31 mouse cellular contexts compared by ENCODE assay signal in the genomic region with DNA sequence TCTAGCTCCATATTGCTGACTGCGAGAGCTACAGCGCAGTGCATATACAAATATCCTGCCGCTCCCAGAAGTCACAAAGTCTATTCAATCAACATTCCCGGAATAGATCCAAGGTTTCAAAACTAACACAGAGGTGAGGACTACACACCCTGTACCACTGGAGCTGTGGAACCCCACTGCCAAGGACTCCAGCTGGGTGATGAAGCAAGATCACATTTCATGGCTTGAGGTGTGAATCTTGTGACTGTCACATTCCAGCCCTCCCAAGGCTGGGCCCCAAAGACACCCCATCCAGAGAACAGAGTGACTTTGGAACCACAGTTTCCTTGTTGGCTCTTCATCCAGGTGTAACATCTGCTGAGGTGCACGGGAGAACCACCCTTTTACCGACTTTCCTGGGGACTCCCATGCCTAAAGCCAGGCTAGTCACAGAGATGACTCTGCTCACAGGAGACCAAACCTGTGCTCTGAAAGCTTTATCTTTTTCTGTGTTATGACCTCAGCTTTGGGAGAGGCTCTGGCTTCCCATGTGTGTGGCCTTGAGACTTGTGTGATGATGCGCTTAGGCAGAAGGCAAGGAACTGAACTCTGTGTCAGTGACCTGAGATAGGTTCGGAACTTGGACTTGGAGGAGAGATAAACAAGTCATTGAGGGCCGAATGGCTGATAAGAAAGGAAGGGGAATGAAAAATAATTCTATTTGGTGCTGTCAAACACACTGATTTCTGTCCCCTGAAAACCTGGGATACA.
DNase-seq lines count a peak whose midpoint lies in the region; ATAC-seq and TF ChIP-seq lines count a peak whose summit lies in the region.
"Had no signal": no experiment of that assay in that cellular context is flagged by ENCODE, and none has a peak within 500 bp of the region (broad histone marks: within the 10 kb centered on the region; RNA-seq: fewer than 3 reads in every experiment).

No protein-coding gene starts in this region.

- 67% methylated on average over 9 of the region's 9 CpGs for WGBS in intestine, embryonic 15.5 days
- WGBS in stomach, postnatal 0 days, result 65% methylated on average over 9 of the region's 9 CpGs

- no peak for TF ChIP-seq CTCF in stomach, postnatal 0 days (IDR thresholded peaks at IDR 0.05; ENCODE audit: low read depth)

- no peak for TF ChIP-seq EP300 in stomach, postnatal 0 days (optimal IDR thresholded peaks at IDR 0.05)

- no peak overlapping the region for H3K27ac ChIP-seq in intestine, embryonic 15.5 days
- no peak overlapping the region for H3K27ac ChIP-seq in stomach, postnatal 0 days (replicated peaks)
- H3K27ac ChIP-seq: embryonic facial prominence, embryonic 10.5 days; embryonic facial prominence, embryonic 15.5 days; forebrain, embryonic 13.5 days; heart, adult 2 months; hindbrain, embryonic 14.5 days; limb, embryonic 10.5 days; limb, embryonic 15.5 days; neural tube, embryonic 12.5 days had no signal

- H3K27me3 ChIP-seq in intestine, embryonic 15.5 days (replicated peaks), result no peaks in the 10 kb centered on the region
- H3K27me3 ChIP-seq in stomach, postnatal 0 days (ENCODE audit: control insufficient read depth, insufficient read depth, low read length), result no peaks in the 10 kb centered on the region
- H3K27me3 ChIP-seq: embryonic facial prominence, embryonic 15.5 days; forebrain, embryonic 13.5 days; limb, embryonic 15.5 days; neural tube, embryonic 12.5 days; Patski had no signal

- H3K9me3 ChIP-seq in intestine, embryonic 15.5 days, result no peaks in the 10 kb centered on the region
- no peaks in the 10 kb centered on the region for H3K9me3 ChIP-seq in stomach, postnatal 0 days (ENCODE audit: control insufficient read depth, low read length)
- H3K9me3 ChIP-seq: embryonic facial prominence, embryonic 10.5 days; embryonic facial prominence, embryonic 15.5 days; forebrain, embryonic 13.5 days; heart, embryonic 12.5 days; limb, embryonic 10.5 days; limb, embryonic 15.5 days; neural tube, embryonic 12.5 days had no signal

- H3K36me3 ChIP-seq in intestine, embryonic 15.5 days, result no peaks in the 10 kb centered on the region
- no peaks in the 10 kb centered on the region for H3K36me3 ChIP-seq in stomach, postnatal 0 days (ENCODE audit: control insufficient read depth, insufficient read depth, low read length)
- H3K36me3 ChIP-seq: embryonic facial prominence, embryonic 10.5 days; embryonic facial prominence, embryonic 15.5 days; heart, embryonic 12.5 days; limb, embryonic 10.5 days; limb, embryonic 15.5 days; neural tube, embryonic 12.5 days had no signal

- peak; percentile 76 for ATAC-seq in intestine, embryonic 15.5 days
- peak; percentile 42; the same call in 1 of the 2 replicates for ATAC-seq in stomach, postnatal 0 days (ENCODE audit: low FRiP score, low TSS enrichment)
- ATAC-seq: forebrain, embryonic 13.5 days; Patski had no signal

- H3K4me1 ChIP-seq in intestine, embryonic 15.5 days (replicated peaks), result 0 out of 2 replicates have a peak, but pooled peaks cover 4% of the 10 kb centered on the region
- H3K4me1 ChIP-seq in stomach, postnatal 0 days (replicated peaks; ENCODE audit: control insufficient read depth, insufficient read depth), result no peaks in the 10 kb centered on the region
- H3K4me1 ChIP-seq: embryonic facial prominence, embryonic 10.5 days; embryonic facial prominence, embryonic 15.5 days; forebrain, embryonic 13.5 days; heart, embryonic 12.5 days; limb, embryonic 15.5 days; neural tube, embryonic 12.5 days had no signal

- DNase-seq in gastrocnemius, adult 18-20 months (ENCODE audit: low spot score), result peak; percentile 68
- DNase-seq in gastrocnemius, postnatal 4 days (ENCODE audit: low spot score in 2 of 2), result no peak
- DNase-seq in ovary, adult 18-20 months (ENCODE audit: low spot score), result peak; percentile 20
- no peak for DNase-seq in ovary, postnatal 14 days (ENCODE audit: low spot score)
- no peak for DNase-seq in stomach, postnatal 0 days (ENCODE audit: low spot score)
- no peak for DNase-seq in retina, postnatal 1 day
- DNase-seq in urinary bladder, adult 18-20 months (ENCODE audit: low spot score in 2 of 2), result no peak
- DNase-seq: adrenal gland, adult 2 months; cerebellum, adult 18-20 months; cerebellum, postnatal 10 days; heart, adult 2 months; kidney, adult 9 months; kidney, postnatal 14 days; layer of hippocampus, adult 9-11 months; lung, postnatal 36 days; right cerebral cortex, postnatal 14 days; spleen, adult 18-20 months; thymus, adult 2 months; thymus, postnatal 36 days had no signal

- no peak overlapping the region for H3K4me3 ChIP-seq in intestine, embryonic 15.5 days (replicated peaks)
- H3K4me3 ChIP-seq in stomach, postnatal 0 days (ENCODE audit: low read depth, low read length), result no peak overlapping the region
- H3K4me3 ChIP-seq: embryonic facial prominence, embryonic 10.5 days; embryonic facial prominence, embryonic 15.5 days; forebrain, embryonic 13.5 days; heart, adult 2 months; heart, embryonic 12.5 days; limb, embryonic 10.5 days; limb, embryonic 15.5 days; myocyte; neural tube, embryonic 12.5 days had no signal

- H3K4me2 ChIP-seq in intestine, embryonic 15.5 days (replicated peaks), result no peak overlapping the region
- H3K4me2 ChIP-seq in stomach, postnatal 0 days (replicated peaks; ENCODE audit: low read depth), result no peak overlapping the region
- H3K4me2 ChIP-seq: embryonic facial prominence, embryonic 15.5 days; forebrain, embryonic 13.5 days; heart, embryonic 12.5 days; hindbrain, embryonic 14.5 days; limb, embryonic 15.5 days; midbrain, embryonic 11.5 days; neural tube, embryonic 12.5 days had no signal

- no peak overlapping the region for H3K9ac ChIP-seq in intestine, embryonic 15.5 days
- no peak overlapping the region for H3K9ac ChIP-seq in stomach, postnatal 0 days (ENCODE audit: low read length)
- H3K9ac ChIP-seq: embryonic facial prominence, embryonic 15.5 days; forebrain, embryonic 13.5 days; heart, embryonic 12.5 days; hindbrain, embryonic 14.5 days; limb, embryonic 15.5 days; neural tube, embryonic 12.5 days had no signal

Comparison
In these comparisons a context has a peak if more than half of its experiments do, and no peak if none do; other contexts are left out.
1. DNase-seq: peak in gastrocnemius, adult 18-20 months (single experiment) and ovary, adult 18-20 months (single experiment); none in gastrocnemius, postnatal 4 days (0 of 2), ovary, postnatal 14 days (single experiment), stomach, postnatal 0 days (single experiment), retina, postnatal 1 day (single experiment) and urinary bladder, adult 18-20 months (0 of 2).